Mouse (Mus musculus) olfactory bulb, adult 2 months (tissue): ENCODE data around the gene 2010300C02Rik.

Experiments used
- CTCF ChIP-seq: fragments of 200-500 bp; IDR thresholded peaks from 2 replicates; pipeline ENCODE4 v1.5.1; 2012; ENCODE audit warnings: low read depth, mild to moderate bottlenecking, low read length, moderate library complexity; ENCODE audit not compliant: insufficient read depth
- POLR2A ChIP-seq: fragments of 200-500 bp; IDR thresholded peaks from 2 replicates; pipeline ENCODE4 v1.6.1; 2012; ENCODE audit warnings: mild to moderate bottlenecking, low read depth, low read length, moderate library complexity; ENCODE audit not compliant: insufficient read depth

GRCm38 (mm10) chr1:37665539-37666323, 54.2 kb downstream of the 2010300C02Rik start:
- TF ChIP-seq CTCF (no peak), POLR2A (no peak)
